Mouse (Mus musculus) thymus, adult 2 months (tissue): Measurements from ENCODE around the gene Gbp5.

ENCODE experiments used
- CTCF ChIP-seq: fragments of 200-500 bp; IDR thresholded peaks from 2 replicates; pipeline ENCODE4 v1.5.1; 2012; ENCODE audit warnings: mild to moderate bottlenecking, control low read depth, low read length, moderate library complexity, borderline replicate concordance; ENCODE audit not compliant: control insufficient read depth, poor library complexity, insufficient read depth; ENCODE audit errors: extremely low read depth
- POLR2A ChIP-seq: fragments of 200-500 bp; IDR thresholded peaks from 2 replicates; pipeline ENCODE4 v1.6.1; 2012; ENCODE audit warnings: mild to moderate bottlenecking, low read length, control low read depth, moderate library complexity; ENCODE audit not compliant: control insufficient read depth, poor library complexity, insufficient read depth; ENCODE audit errors: extremely low read depth

DNA sequence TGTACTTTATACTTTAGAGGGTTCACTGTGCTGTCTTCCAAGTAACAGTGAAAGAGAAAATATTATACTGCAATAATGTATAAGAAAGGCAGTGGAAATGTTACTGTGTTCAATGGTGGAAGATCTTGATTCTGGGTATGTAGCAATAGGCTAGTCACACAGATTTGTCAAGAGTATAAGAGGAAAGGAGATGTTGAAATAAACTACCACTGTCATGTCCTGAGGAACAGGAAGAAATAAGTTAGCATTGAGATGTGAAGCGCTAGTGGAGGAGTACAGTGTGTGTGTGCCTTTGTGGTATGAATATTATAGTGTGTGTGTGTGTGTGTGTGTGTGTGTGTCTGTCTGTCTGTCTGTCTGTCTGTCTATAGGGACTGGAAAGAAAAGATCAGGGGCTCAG lies 15.4 kb upstream of the Gbp5 start:
- TF ChIP-seq CTCF: no peak
- no peak for TF ChIP-seq POLR2A
